Mouse (Mus musculus): ENCODE measurements around the gene Timp2.

DNA sequence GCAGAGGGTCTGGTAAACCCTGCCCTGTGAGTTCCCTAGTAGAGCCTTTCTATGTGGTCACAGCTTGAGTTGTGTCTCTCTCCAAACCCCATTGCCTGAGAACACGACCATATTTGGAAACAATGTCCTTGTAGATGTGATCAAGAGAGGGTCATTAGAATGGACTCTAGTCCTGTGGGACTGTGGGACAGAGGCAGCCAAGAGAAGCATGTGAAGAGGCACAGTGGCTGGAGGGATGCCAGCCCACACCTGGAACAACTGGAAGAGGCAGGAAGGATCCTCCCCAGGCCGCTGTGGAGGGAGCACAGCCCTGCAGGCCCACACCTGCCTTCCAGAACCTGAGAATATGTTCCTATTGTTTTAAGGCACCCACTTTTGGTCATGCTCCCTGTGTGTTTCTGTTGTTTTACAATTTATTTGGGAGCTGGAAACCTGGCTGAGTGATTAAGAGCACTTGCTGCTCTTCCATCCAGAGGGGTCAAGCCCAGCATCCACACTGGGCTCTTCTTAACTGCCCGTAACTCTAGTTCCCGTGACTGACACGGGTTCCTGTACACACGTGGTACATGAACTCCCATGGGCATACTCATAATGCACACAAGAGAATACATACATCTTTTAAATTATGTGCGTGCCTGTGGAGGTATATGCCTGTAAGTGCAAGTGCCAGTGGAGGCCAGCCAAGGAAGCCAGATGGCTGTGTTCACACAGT is 101.9 kb downstream of the Timp2 start:
- TF ChIP-seq CTCF (IDR thresholded peaks at IDR 0.05; ENCODE audit: low read depth) (no peak), EP300 (optimal IDR thresholded peaks at IDR 0.05) (no peak)
